Mouse (Mus musculus) hindbrain, postnatal 0 days (tissue): ENCODE results near the gene Shisal2a. TPM values are rescaled to one million over a fixed set of nuclear protein-coding genes. Genes with fewer than 3 reads are reported as not detected.

Source experiments
- ATAC-seq: fragments of 200-750 bp; cut with Nextera tagmentation; 2 replicates; pipeline ENCODE4 v1.8.0; 2017; ENCODE audit warnings: mild to moderate bottlenecking, moderate TSS enrichment, moderate library complexity
- DNase-seq: peaks from one replicate; pipeline ENCODE4 v3.0.0-alpha.2; 2015; ENCODE audit warnings: low spot score
- H3K27ac ChIP-seq: fragments of 300-500 bp; sonication (generic); 2 replicates; pipeline ENCODE4 v1.5.1; 2014; ENCODE audit warnings: mild to moderate bottlenecking
- H3K27me3 ChIP-seq: fragments of 300-500 bp; sonication (generic); 2 replicates; pipeline ENCODE4 v1.6.1; 2014; ENCODE audit warnings: low read length, mixed read lengths; ENCODE audit not compliant: insufficient read depth
- H3K36me3 ChIP-seq: fragments of 300-500 bp; sonication (generic); 2 replicates; pipeline ENCODE4 v1.6.1; 2014; ENCODE audit warnings: low read length, mixed read lengths; ENCODE audit not compliant: insufficient read depth
- H3K4me1 ChIP-seq: fragments of 300-500 bp; sonication (generic); 2 replicates; pipeline ENCODE4 v1.6.1; 2014; ENCODE audit warnings: antibody characterized with exemption, low read length, mixed read lengths; ENCODE audit not compliant: insufficient read depth
- H3K4me2 ChIP-seq: fragments of 300-500 bp; sonication (generic); 2 replicates; pipeline ENCODE4 v1.6.1; 2014; ENCODE audit warnings: low read depth, mild to moderate bottlenecking, low read length, moderate library complexity, mixed read lengths
- H3K4me3 ChIP-seq: fragments of 300-500 bp; sonication (generic); 2 replicates; pipeline ENCODE4 v1.5.1; 2014; ENCODE audit warnings: low read length
- H3K9ac ChIP-seq: fragments of 300-500 bp; sonication (generic); replicated peaks from 2 replicates; pipeline ENCODE4 v1.6.1; 2014; ENCODE audit warnings: mild to moderate bottlenecking, low read length, moderate library complexity, mixed read lengths
- H3K9me3 ChIP-seq: fragments of 300-500 bp; sonication (generic); 2 replicates; pipeline ENCODE4 v1.6.1; 2016; ENCODE audit warnings: low read length, mixed read lengths
- CTCF ChIP-seq: IDR thresholded peaks from 2 replicates; pipeline ENCODE4 v1.5.1; 2016; ENCODE audit warnings: antibody characterized with exemption, control low read depth, low read depth
- WGBS: fragments of 180-500 bp; shearing (Covaris S2); extraction: QIAGEN DNeasy Blood & Tissue Kit; methylation state at CpG from one replicate; pipeline ENCODE4 v1.1.7; 2014; 5-methylcytosine and 5-hydroxymethylcytosine counted together
- polyA plus RNA-seq: library from polyadenylated mRNA; unstranded; fragments of >200 nt; fragmentation: Nextera tagmentation; extraction: Ambion mirVana; gene quantifications from 2 replicates; pipeline ENCODE4 v1.2.1, GENCODE M21; 2015
- total RNA-seq: library from RNA; depleted of rRNA; stranded (reverse); fragments of >200 nt; gene quantifications from 2 replicates; pipeline ENCODE4 v1.2.3, GENCODE M21; 2014

The Shisal2a gene
- total and polyA plus RNA-seq, 2 experiments from 2014 or later, result 1.8 to 8.1 TPM

DNA sequence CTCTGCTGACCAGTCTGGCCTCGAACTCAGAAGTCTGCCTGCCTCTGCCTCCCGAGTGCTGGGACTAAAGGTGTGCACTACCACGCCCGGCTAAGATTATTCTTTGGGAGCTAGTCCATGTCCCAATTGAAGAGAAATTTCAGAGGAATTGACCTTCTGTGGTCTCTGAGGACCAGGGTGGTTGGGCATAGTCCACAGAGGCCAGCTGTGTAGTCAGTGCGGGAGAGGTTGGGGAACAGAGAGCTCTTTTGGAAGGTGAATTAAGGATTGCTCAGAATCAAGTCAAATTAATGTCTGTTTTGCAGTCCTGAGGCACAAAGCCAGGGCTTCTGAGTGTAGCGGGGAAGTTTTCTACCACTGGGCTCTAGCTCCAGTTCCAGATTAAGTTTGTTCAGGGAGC is 53.3 kb downstream of the Shisal2a start:
- 0 out of 2 replicates have a peak, but pooled peaks cover 4% of the 10 kb centered on the region for H3K36me3 ChIP-seq
- 95% methylated on average over 6 of the region's 6 CpGs for WGBS
- no peaks in the 10 kb centered on the region for H3K4me1 ChIP-seq
- no peak overlapping the region for H3K4me3 ChIP-seq
- DNase-seq (no peak), ATAC-seq (no peak)
- H3K9me3 ChIP-seq, result no peaks in the 10 kb centered on the region
- H3K27ac ChIP-seq, result no peak overlapping the region
- no peak overlapping the region for H3K9ac ChIP-seq
- H3K4me2 ChIP-seq, result no peak overlapping the region
- TF ChIP-seq CTCF, result no peak
- H3K27me3 ChIP-seq, result no peaks in the 10 kb centered on the region

DNA sequence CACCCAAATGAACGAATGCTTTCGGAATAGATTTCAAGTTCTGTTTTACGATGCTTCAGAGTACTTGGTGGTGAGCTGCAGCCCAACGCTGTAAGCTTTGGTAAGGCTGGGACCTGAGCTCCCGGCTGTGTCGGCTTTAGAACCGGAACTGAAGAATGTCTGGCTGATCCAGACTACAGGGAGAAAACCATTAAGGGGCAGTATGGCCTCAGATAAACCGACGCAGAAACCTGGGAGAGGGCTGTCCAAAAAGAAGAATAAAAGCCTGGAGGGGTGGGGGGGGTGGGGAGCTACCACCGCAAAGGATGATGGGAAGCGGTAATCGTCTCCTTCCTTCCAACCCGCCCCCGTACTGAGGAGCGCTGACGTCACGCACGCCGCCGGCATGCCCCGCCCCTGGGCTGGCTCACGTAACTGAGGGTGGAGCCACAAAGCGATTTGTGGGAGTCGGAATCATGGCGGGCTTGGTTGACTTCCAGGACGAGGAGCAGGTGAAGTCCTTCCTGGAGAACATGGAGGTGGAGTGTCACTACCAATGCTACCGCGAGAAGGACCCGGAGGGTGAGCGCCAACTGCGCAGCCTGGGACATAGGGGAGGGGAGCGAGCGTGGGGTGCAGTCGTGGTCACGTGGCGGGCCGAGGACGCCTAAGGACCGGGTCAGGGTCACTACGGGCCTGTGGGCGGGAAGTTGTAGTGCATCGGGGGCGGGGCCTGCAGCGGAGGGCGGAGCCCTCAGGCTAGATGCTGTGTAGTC is 55.2 kb downstream of the Shisal2a start, which contains the start of gene Coa7:
Gene Coa7 (plus strand): TSS at position 411 of the 755 bp plus-strand sequence.
- Histone ChIP-seq H3K9ac (peak within 1 kb of the TSS; percentile 53), H3K36me3 (no peaks in the 10 kb centered on the region), H3K27me3 (no peaks in the 10 kb centered on the region), H3K4me1 (no peaks in the 10 kb centered on the region), H3K27ac (peak within 1 kb of the TSS; percentile 93), H3K4me2 (peak within 1 kb of the TSS; percentile 60), H3K4me3 (peak within 1 kb of the TSS; percentile 51), H3K9me3 (no peaks in the 10 kb centered on the region)
- WGBS, result under 1% methylated on average over 45 of the region's 45 CpGs
- DNase-seq (peak; percentile 99), ATAC-seq (peak; percentile 97)
- TF ChIP-seq CTCF, result peak; percentile 29; the same call in 1 of the 2 replicates

DNA sequence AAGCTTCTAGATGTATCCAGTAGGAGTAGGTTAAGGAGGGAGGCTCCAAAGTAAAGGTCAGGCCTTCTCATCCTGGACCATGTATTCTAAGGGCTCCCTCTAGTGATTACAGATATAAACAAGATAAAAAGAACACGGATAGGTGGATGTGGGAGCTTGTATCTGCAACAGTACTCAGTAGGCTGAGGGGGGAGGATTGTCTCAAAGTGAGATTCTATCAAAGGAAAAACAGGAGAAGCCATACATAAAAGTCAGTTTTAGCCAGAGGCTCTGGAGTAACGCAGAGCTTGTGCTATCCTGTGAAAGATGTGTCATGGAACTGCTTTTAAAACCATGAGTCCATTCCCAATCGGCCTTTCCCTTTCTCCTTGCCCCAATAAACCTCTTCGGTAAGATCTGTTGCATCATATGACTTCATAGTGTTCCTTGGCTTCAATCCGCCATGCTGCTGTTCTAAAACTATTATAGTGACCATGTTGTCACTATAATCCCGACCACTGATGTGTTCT is 56.0 kb downstream of the Shisal2a start:
- 33% methylated on average over 6 of the region's 6 CpGs for WGBS
- Histone ChIP-seq H3K9me3 (no peaks in the 10 kb centered on the region), H3K36me3 (no peaks in the 10 kb centered on the region), H3K4me3 (peak overlapping the region; percentile 51), H3K27ac (peak overlapping the region; percentile 93), H3K9ac (peak overlapping the region; percentile 53), H3K27me3 (no peaks in the 10 kb centered on the region), H3K4me2 (peak overlapping the region; percentile 60), H3K4me1 (no peaks in the 10 kb centered on the region)
- DNase-seq (peak; percentile 70), ATAC-seq (peak; percentile 52)
- peak; percentile 65 for TF ChIP-seq CTCF

DNA sequence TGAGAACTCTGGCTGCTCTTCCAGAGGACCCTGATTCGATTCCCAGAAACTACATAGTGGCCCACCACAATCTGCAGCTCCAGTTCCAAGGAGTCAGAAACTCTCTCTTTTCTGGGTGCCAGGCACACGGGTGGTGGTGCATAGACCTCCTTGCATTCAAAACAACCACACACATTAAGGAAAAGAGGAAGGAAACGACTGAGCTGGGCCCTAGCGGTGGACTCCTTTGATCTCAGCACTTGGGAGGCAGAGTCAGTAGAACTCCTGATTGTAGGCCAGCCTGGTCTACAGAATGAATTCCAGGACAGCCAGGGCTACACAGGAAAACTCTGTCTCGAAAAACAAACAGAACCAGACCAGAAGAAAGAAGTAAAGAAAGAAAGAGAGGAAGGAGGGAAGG is 59.6 kb downstream of the Shisal2a start:
- no peaks in the 10 kb centered on the region for H3K4me1 ChIP-seq
- 66% methylated on average over 5 of the region's 5 CpGs for WGBS
- H3K4me3 ChIP-seq, result no peak overlapping the region
- DNase-seq (no peak), ATAC-seq (no peak)
- no peak overlapping the region for H3K9ac ChIP-seq
- TF ChIP-seq CTCF, result no peak
- H3K36me3 ChIP-seq, result no peaks in the 10 kb centered on the region
- H3K9me3 ChIP-seq, result no peaks in the 10 kb centered on the region
- H3K27ac ChIP-seq, result no peak overlapping the region
- no peak overlapping the region for H3K4me2 ChIP-seq
- no peaks in the 10 kb centered on the region for H3K27me3 ChIP-seq

DNA sequence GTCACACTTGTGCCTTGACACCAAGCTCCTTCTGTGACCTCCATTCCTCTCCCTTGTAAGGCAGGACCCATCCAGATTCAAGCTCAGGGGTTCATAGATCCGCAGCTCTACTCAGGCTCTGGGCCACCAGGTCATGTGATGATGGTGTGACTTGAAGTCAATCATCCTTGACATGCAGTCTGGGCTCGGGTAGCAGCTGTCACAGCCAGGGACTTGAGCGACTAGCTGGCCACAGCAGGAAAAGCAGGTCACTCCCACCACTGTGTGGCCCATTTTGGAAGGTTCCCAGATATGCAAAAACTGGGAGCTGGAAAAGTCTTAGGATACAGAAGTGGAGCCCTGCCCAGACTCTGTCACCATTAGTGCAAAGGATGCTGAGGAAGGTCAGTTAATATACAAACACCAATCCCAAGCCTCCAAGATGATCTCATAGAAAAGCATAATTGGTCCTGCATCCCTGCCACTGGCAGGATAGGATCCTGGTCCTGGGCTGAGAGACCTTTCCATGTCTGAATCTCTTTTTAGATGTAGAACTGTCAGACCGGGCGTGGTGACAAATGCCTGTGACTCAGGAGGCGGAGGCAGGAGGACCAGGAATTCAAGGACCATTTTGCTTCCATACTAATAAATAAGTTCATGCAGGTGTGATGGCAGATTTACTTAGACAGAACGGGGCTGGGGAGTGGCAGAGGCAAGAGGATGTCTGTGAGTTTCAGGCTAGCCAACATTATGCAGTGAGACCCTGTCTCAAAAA is 62.3 kb downstream of the Shisal2a start:
- Histone ChIP-seq H3K36me3 (no peaks in the 10 kb centered on the region), H3K9ac (no peak overlapping the region), H3K4me1 (no peaks in the 10 kb centered on the region), H3K27me3 (no peaks in the 10 kb centered on the region), H3K4me3 (no peak overlapping the region), H3K4me2 (no peak overlapping the region), H3K27ac (no peak overlapping the region), H3K9me3 (no peaks in the 10 kb centered on the region)
- peak; percentile 53 for ATAC-seq
- DNase-seq, result peak; percentile 32
- 69% methylated on average over 7 of the region's 7 CpGs for WGBS
- no peak for TF ChIP-seq CTCF

DNA sequence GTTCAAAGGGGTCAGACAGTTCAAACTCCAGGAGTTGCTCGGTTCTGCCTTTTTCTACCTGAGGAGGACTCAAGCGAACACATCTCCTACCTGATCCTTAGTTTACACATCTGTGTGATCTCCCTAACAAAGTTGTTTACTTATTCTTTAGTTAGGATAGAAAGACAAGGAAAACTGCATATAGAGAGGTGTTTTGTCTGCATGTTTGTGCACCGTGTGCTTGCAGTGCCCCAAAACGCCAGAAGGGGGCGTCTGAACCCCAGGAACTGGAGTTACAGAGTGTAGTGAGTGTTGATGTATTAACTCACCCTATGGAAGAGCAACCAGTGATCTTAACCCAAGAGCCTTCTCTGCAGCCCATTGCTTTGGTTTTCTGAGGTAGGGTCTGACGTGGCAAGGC is 63.4 kb downstream of the Shisal2a start:
- peak; percentile 38 for TF ChIP-seq CTCF
- Histone ChIP-seq H3K27me3 (no peaks in the 10 kb centered on the region), H3K9ac (no peak overlapping the region), H3K4me3 (no peak overlapping the region), H3K4me1 (no peaks in the 10 kb centered on the region), H3K4me2 (no peak overlapping the region), H3K9me3 (no peaks in the 10 kb centered on the region), H3K27ac (no peak overlapping the region), H3K36me3 (no peaks in the 10 kb centered on the region)
- 73% methylated on average over 6 of the region's 6 CpGs for WGBS
- ATAC-seq (no peak), DNase-seq (no peak)
